14 mouse cellular contexts compared by ENCODE assay signal in genomic region chr14:28376208-28376805, GRCm38 (mm10).
A peak's percentile ranks its signal among the peaks of the same experiment; 100 is the strongest.
DNase-seq lines count a peak whose midpoint lies in the region; ATAC-seq and TF ChIP-seq lines count a peak whose summit lies in the region.
"Had no signal": no experiment of that assay in that cellular context is flagged by ENCODE, and none has a peak within 500 bp of the region (broad histone marks: within the 10 kb centered on the region; RNA-seq: fewer than 3 reads in every experiment).

No protein-coding gene starts in this region.

- H3K36me3 ChIP-seq in heart, embryonic 16.5 days (ENCODE audit: control insufficient read depth, insufficient read depth) = no peaks in the 10 kb centered on the region
- H3K36me3 ChIP-seq in midbrain, embryonic 12.5 days = no peaks in the 10 kb centered on the region

- H3K27me3 ChIP-seq in heart, embryonic 16.5 days (ENCODE audit: control insufficient read depth, insufficient read depth, low read length) = no peaks in the 10 kb centered on the region
- peaks cover 90% of the 10 kb centered on the region for H3K27me3 ChIP-seq in midbrain, embryonic 12.5 days
- H3K27me3 ChIP-seq: Patski had no signal

- DNase-seq in heart, adult 18-20 months = no peak
- peak; percentile 8 for DNase-seq in ZHBTc4 (ENCODE audit: low read depth, low spot score)
- no peak for DNase-seq in left cerebral cortex, postnatal 4 days
- DNase-seq in kidney, adult 18-20 months = no peak
- DNase-seq: adrenal gland, postnatal 14 days; liver, postnatal 0 days; right cerebral cortex, postnatal 25 days had no signal

- no peak for ATAC-seq in heart, embryonic 16.5 days (replicated peaks; ENCODE audit: extremely low read depth, insufficient read depth, low FRiP score)
- ATAC-seq in midbrain, embryonic 12.5 days (ENCODE audit: low FRiP score, low read depth) = peak; percentile 62; the same call in 1 of the 2 replicates
- ATAC-seq in monocyte, adult 5-6 weeks (replicated peaks; ENCODE audit: insufficient number of reproducible peaks, low FRiP score, low TSS enrichment, poor library complexity, severe bottlenecking) = no peak
- ATAC-seq: CD4-positive, CD25-positive, alpha-beta regulatory T cell, adult 4 months; liver, postnatal 0 days; Patski had no signal

- intact Hi-C loops in left cerebral cortex, postnatal 4 days (cut with DNase I) = no loop called here

- H3K4me3 ChIP-seq in heart, embryonic 16.5 days (ENCODE audit: low read length) = no peak overlapping the region
- no peak overlapping the region for H3K4me3 ChIP-seq in embryonic fibroblast, embryonic 13.5 days (ENCODE audit: insufficient read depth, low read length)
- no peak overlapping the region for H3K4me3 ChIP-seq in midbrain, embryonic 12.5 days
- H3K4me3 ChIP-seq: left cerebral cortex, adult 2 months had no signal

- peaks cover 6% of the 10 kb centered on the region for H3K4me1 ChIP-seq in heart, embryonic 16.5 days (ENCODE audit: control insufficient read depth, insufficient read depth, low read length)
- H3K4me1 ChIP-seq in embryonic fibroblast, embryonic 13.5 days (ENCODE audit: control insufficient read depth, insufficient read depth, low read length) = peaks cover 10% of the 10 kb centered on the region
- H3K4me1 ChIP-seq in midbrain, embryonic 12.5 days = peaks cover 16% of the 10 kb centered on the region

- 69% methylated on average over 9 of the region's 9 CpGs for WGBS in heart, embryonic 16.5 days
- 28% methylated on average over 9 of the region's 9 CpGs for WGBS in midbrain, embryonic 12.5 days

- no peak for TF ChIP-seq POLR2A in embryonic fibroblast, embryonic 13.5 days (IDR thresholded peaks at IDR 0.05; ENCODE audit: low read depth, low read length)

- H3K9me3 ChIP-seq in heart, embryonic 16.5 days (replicated peaks; ENCODE audit: control insufficient read depth, low read length) = no peaks in the 10 kb centered on the region
- 0 out of 2 replicates have a peak, but pooled peaks cover 4% of the 10 kb centered on the region for H3K9me3 ChIP-seq in midbrain, embryonic 12.5 days

- TF ChIP-seq CTCF in embryonic fibroblast, embryonic 13.5 days (IDR thresholded peaks at IDR 0.05; ENCODE audit: borderline replicate concordance, insufficient read depth, low read length) = no peak

- H3K27ac ChIP-seq in heart, embryonic 16.5 days (ENCODE audit: low read length) = no peak overlapping the region
- peak overlapping the region; percentile 63 for H3K27ac ChIP-seq in embryonic fibroblast, embryonic 13.5 days (ENCODE audit: insufficient read depth, low read length)
- no peak overlapping the region for H3K27ac ChIP-seq in midbrain, embryonic 12.5 days (replicated peaks)
- H3K27ac ChIP-seq: left cerebral cortex, adult 2 months had no signal

- H3K4me2 ChIP-seq in heart, embryonic 16.5 days (ENCODE audit: low read depth, low read length) = peak overlapping the region; percentile 39; the same call in 1 of the 2 replicates
- H3K4me2 ChIP-seq in midbrain, embryonic 12.5 days (replicated peaks) = 0 out of 2 replicates have a peak overlapping the region, but pooled peaks have one; percentile 1

- H3K9ac ChIP-seq in heart, embryonic 16.5 days (ENCODE audit: low read length) = no peak overlapping the region
- no peak overlapping the region for H3K9ac ChIP-seq in midbrain, embryonic 12.5 days (replicated peaks)
- H3K9ac ChIP-seq: liver, postnatal 0 days had no signal
